Comparison of ENCODE assay signal across 8 mouse cellular contexts in the genomic region with DNA sequence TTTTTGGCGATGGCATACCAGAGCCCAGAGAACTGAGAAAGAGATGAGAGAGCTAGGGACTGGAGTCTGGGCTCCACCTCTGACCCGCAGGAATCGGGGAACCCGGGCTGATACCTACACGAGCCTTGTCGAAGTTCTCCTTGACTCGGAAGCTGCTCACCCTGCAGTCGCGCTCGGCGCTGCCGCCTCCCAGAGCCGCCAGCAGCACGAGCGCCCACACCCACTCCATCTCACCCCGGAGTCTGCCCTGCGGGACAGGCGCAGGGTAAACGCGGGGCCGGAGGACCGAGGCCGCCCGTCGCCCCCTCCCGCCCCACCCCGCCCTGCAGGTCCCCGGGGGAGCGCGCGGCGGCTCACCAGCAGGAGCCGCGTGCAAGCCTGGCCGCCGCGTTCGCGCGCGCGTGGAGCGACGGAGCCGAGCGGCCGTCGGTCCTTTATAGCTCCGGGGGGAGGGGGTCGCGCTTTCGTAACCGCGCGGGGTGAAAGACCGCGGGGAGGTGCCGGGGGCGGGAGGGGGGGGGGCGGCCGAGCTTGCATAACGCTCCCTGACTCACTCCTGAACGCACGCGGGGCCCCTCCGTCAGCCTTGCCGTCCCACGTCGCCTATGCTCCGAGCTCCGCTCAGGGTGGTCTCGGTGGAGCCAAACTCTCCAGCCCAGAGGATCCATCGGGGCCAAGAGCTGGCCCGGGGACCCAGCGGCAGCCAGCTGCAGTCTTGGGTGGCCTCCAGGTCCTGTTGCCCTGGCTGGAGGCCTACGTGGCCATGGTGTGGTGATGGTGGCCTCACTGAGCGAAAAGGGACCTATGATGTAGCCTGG. TPM values are rescaled to one million over a fixed set of nuclear protein-coding genes. Genes with fewer than 3 reads are reported as not detected.
DNase-seq lines count a peak whose midpoint lies in the region; ATAC-seq and TF ChIP-seq lines count a peak whose summit lies in the region.

No protein-coding gene starts in this region.

- no peaks in the 10 kb centered on the region for H3K4me1 ChIP-seq in kidney, embryonic 14.5 days (ENCODE audit: control insufficient read depth, insufficient read depth, low read length)
- no peaks in the 10 kb centered on the region for H3K4me1 ChIP-seq in kidney, postnatal 0 days (replicated peaks; ENCODE audit: insufficient read depth, low read length)
- H3K4me1 ChIP-seq in lung, postnatal 0 days (ENCODE audit: insufficient read depth, low read depth, low read length) = no peaks in the 10 kb centered on the region

- no peaks in the 10 kb centered on the region for H3K9me3 ChIP-seq in kidney, embryonic 14.5 days (ENCODE audit: control insufficient read depth, low read length)
- H3K9me3 ChIP-seq in kidney, postnatal 0 days (replicated peaks; ENCODE audit: low read length) = no peaks in the 10 kb centered on the region
- H3K9me3 ChIP-seq in lung, postnatal 0 days (ENCODE audit: low read length) = no peaks in the 10 kb centered on the region

- H3K27me3 ChIP-seq in kidney, embryonic 14.5 days (ENCODE audit: control insufficient read depth, insufficient read depth, low read length) = peaks cover 13% of the 10 kb centered on the region; the same call in 1 of the 2 replicates
- peaks cover 16% of the 10 kb centered on the region for H3K27me3 ChIP-seq in kidney, postnatal 0 days (ENCODE audit: insufficient read depth, low read length)
- H3K27me3 ChIP-seq in lung, postnatal 0 days (replicated peaks; ENCODE audit: insufficient read depth, low read length) = peaks cover 9% of the 10 kb centered on the region; the same call in 1 of the 2 replicates

- no peak for TF ChIP-seq CTCF in kidney, postnatal 0 days (IDR thresholded peaks at IDR 0.05; ENCODE audit: low read depth)
- TF ChIP-seq CTCF in lung, postnatal 0 days (IDR thresholded peaks at IDR 0.05) = no peak

- no peak for DNase-seq in kidney, adult 8-10 months
- peak; percentile 31 for DNase-seq in embryo, embryonic 11.5 days (ENCODE audit: low read depth, low spot score)
- peak; percentile 32 for DNase-seq in heart, adult 18-20 months
- DNase-seq in kidney, postnatal 0 days (ENCODE audit: low spot score) = peak; percentile 22
- peak; percentile 47 for DNase-seq in lung, postnatal 0 days (ENCODE audit: low spot score)
- DNase-seq in right cerebral cortex, adult 2 months (ENCODE audit: low spot score in 2 of 2) = peak; percentile 7 to 13
- no peak for DNase-seq in spleen, postnatal 4 days (ENCODE audit: low spot score in 2 of 2)

- WGBS in kidney, embryonic 14.5 days = 1% methylated on average over 48 of the region's 77 CpGs
- WGBS in kidney, postnatal 0 days = under 1% methylated on average over 66 of the region's 77 CpGs
- 2% methylated on average over 37 of the region's 77 CpGs for WGBS in lung, postnatal 0 days

- no peak for TF ChIP-seq EP300 in lung, postnatal 0 days (IDR thresholded peaks at IDR 0.05)

- no peaks in the 10 kb centered on the region for H3K36me3 ChIP-seq in kidney, embryonic 14.5 days (ENCODE audit: control insufficient read depth, insufficient read depth, low read length)
- H3K36me3 ChIP-seq in kidney, postnatal 0 days (ENCODE audit: insufficient read depth, low read length) = no peaks in the 10 kb centered on the region
- no peaks in the 10 kb centered on the region for H3K36me3 ChIP-seq in lung, postnatal 0 days (ENCODE audit: insufficient read depth, low read length)

- peak overlapping the region; percentile 59 for H3K4me3 ChIP-seq in kidney, embryonic 14.5 days (ENCODE audit: low read length)
- peak overlapping the region; percentile 49 for H3K4me3 ChIP-seq in kidney, postnatal 0 days (replicated peaks; ENCODE audit: low read depth, low read length)
- peak overlapping the region; percentile 41 for H3K4me3 ChIP-seq in lung, postnatal 0 days (ENCODE audit: low read depth, low read length)

- peak overlapping the region; percentile 98 for H3K4me2 ChIP-seq in kidney, embryonic 14.5 days (replicated peaks; ENCODE audit: low read depth, low read length)
- peak overlapping the region; percentile 94 for H3K4me2 ChIP-seq in kidney, postnatal 0 days (ENCODE audit: low read length)
- peak overlapping the region; percentile 87 for H3K4me2 ChIP-seq in lung, postnatal 0 days (replicated peaks; ENCODE audit: low read depth, low read length)

- peak; percentile 82 for ATAC-seq in kidney, embryonic 14.5 days (ENCODE audit: low FRiP score, low TSS enrichment)
- ATAC-seq in kidney, postnatal 0 days (replicated peaks; ENCODE audit: low FRiP score, low read depth) = peak; percentile 74
- ATAC-seq in lung, postnatal 0 days = peak; percentile 83

- H3K9ac ChIP-seq in kidney, embryonic 14.5 days (ENCODE audit: low read depth, low read length) = peak overlapping the region; percentile 62
- H3K9ac ChIP-seq in kidney, postnatal 0 days (ENCODE audit: low read depth, low read length) = peak overlapping the region; percentile 46; the same call in 1 of the 2 replicates
- no peak overlapping the region for H3K9ac ChIP-seq in lung, postnatal 0 days (replicated peaks; ENCODE audit: low read depth)

- no peak overlapping the region for H3K27ac ChIP-seq in kidney, embryonic 14.5 days (ENCODE audit: low read depth, low read length)
- H3K27ac ChIP-seq in kidney, postnatal 0 days = no peak overlapping the region
- H3K27ac ChIP-seq in lung, postnatal 0 days (ENCODE audit: low read length) = no peak overlapping the region

RNA-seq across cellular contexts. Expression of gene Rbp4, which starts 0.5 kb away (rescaled TPM):
- polyA plus RNA-seq in kidney, embryonic 14.5 days (2014; fragmentation: Nextera tagmentation; extraction: Ambion mirVana) = 1.5 and 2.0 TPM in 2 replicates
- total RNA-seq in heart, adult 18-20 months (2021) = 1 to 10 TPM; 3.0 to 7.3 TPM
- 9.7 and 11.5 TPM in 2 replicates for polyA plus RNA-seq in kidney, postnatal 0 days (2015; fragmentation: Nextera tagmentation; extraction: Ambion mirVana)
- polyA plus RNA-seq in lung, postnatal 0 days (2015; fragmentation: Nextera tagmentation; extraction: Ambion mirVana) = 20.1 and 25.0 TPM in 2 replicates

RNA-seq across cellular contexts. Expression of gene Pde6c, which starts 8.0 kb away (rescaled TPM):
- not detected in 2 replicates for polyA plus RNA-seq in kidney, embryonic 14.5 days (2014; fragmentation: Nextera tagmentation; extraction: Ambion mirVana)
- not detected for total RNA-seq in heart, adult 18-20 months (2021)
- polyA plus RNA-seq in kidney, postnatal 0 days (2015; fragmentation: Nextera tagmentation; extraction: Ambion mirVana) = 0.15 and 0.16 TPM in 2 replicates
- polyA plus RNA-seq in lung, postnatal 0 days (2015; fragmentation: Nextera tagmentation; extraction: Ambion mirVana) = not detected in 2 replicates

RNA-seq across cellular contexts. Expression of gene Ffar4, which starts 27.7 kb away (rescaled TPM):
- polyA plus RNA-seq in kidney, embryonic 14.5 days (2014; fragmentation: Nextera tagmentation; extraction: Ambion mirVana) = 1.0 and 1.1 TPM in 2 replicates
- under 1 TPM in 1 of 2 experiments, not detected in 1; 0.80 TPM for total RNA-seq in heart, adult 18-20 months (2021)
- polyA plus RNA-seq in kidney, postnatal 0 days (2015; fragmentation: Nextera tagmentation; extraction: Ambion mirVana) = 2.0 and 2.6 TPM in 2 replicates
- polyA plus RNA-seq in lung, postnatal 0 days (2015; fragmentation: Nextera tagmentation; extraction: Ambion mirVana) = 7.2 and 8.9 TPM in 2 replicates

Comparison
In these comparisons a context has a peak if more than half of its experiments do, and no peak if none do; other contexts are left out.
1. DNase-seq: peak in embryo, embryonic 11.5 days (single experiment), heart, adult 18-20 months (2 of 2), kidney, postnatal 0 days (single experiment), lung, postnatal 0 days (single experiment) and right cerebral cortex, adult 2 months (2 of 2); none in kidney, adult 8-10 months (0 of 2) and spleen, postnatal 4 days (0 of 2).
2. Peak in every context shown above with its lines, with median percentiles within 50 percentile points of each other: ATAC-seq, H3K4me2 ChIP-seq and H3K4me3 ChIP-seq.